Mouse (Mus musculus): ENCODE measurements around the gene Tnfrsf13c. TPM values are rescaled to one million over a fixed set of nuclear protein-coding genes. Genes with fewer than 3 reads are reported as not detected.

Gene Tnfrsf13c
- polyA plus RNA-seq, 1 experiment from 2014 or later, result 0.30 TPM

GRCm38 (mm10) chr15:82213222-82213621, 10.9 kb downstream of the Tnfrsf13c start:
- no peak for ATAC-seq
- peaks cover 98% of the 10 kb centered on the region for H3K27me3 ChIP-seq (replicated peaks)
- 16% methylated on average over 4 of the region's 4 CpGs for WGBS (ENCODE audit: insufficient replicate concordance)
- no peak overlapping the region for H3K4me2 ChIP-seq
- H3K4me1 ChIP-seq, result peaks cover 12% of the 10 kb centered on the region
- no peaks in the 10 kb centered on the region for H3K9me3 ChIP-seq (replicated peaks)
- H3K27ac ChIP-seq, result no peak overlapping the region
- H3K4me3 ChIP-seq, result no peak overlapping the region
- H3K9ac ChIP-seq, result no peak overlapping the region
- no peaks in the 10 kb centered on the region for H3K36me3 ChIP-seq

GRCm38 (mm10) chr15:82212752-82213063, 11.5 kb downstream of the Tnfrsf13c start, which contains the start of gene Shisa8:
Shisa8 (minus strand) TSS chr15:82212815.
- Histone ChIP-seq H3K9ac (peak within 1 kb of the TSS; percentile 3; the same call in 1 of the 2 replicates), H3K4me1 (peaks cover 12% of the 10 kb centered on the region), H3K27me3 (replicated peaks) (peaks cover 98% of the 10 kb centered on the region), H3K4me3 (peak within 1 kb of the TSS; percentile 47), H3K9me3 (replicated peaks) (no peaks in the 10 kb centered on the region), H3K36me3 (no peaks in the 10 kb centered on the region), H3K27ac (no peak within 1 kb of the TSS), H3K4me2 (peak within 1 kb of the TSS; percentile 68)
- no peak for ATAC-seq
- 0% methylated on average over 26 of the region's 34 CpGs for WGBS (ENCODE audit: insufficient replicate concordance)

GRCm38 (mm10) chr15:82211911-82212751, 12.0 kb downstream of the Tnfrsf13c start:
- peak; percentile 13 for ATAC-seq

GRCm38 (mm10) chr15:82211281-82211680, 12.9 kb downstream of the Tnfrsf13c start:
- Histone ChIP-seq H3K27me3 (replicated peaks) (peaks cover 100% of the 10 kb centered on the region), H3K36me3 (no peaks in the 10 kb centered on the region), H3K27ac (no peak overlapping the region), H3K4me3 (peak overlapping the region; percentile 47), H3K4me2 (peak overlapping the region; percentile 68), H3K9me3 (replicated peaks) (no peaks in the 10 kb centered on the region), H3K9ac (no peak overlapping the region), H3K4me1 (peaks cover 23% of the 10 kb centered on the region)
- no peak for ATAC-seq
- WGBS (ENCODE audit: insufficient replicate concordance), result 5% methylated on average over 11 of the region's 11 CpGs

More at GRCm38 (mm10) chr15:82211911-82212751, 12.0 kb downstream of the Tnfrsf13c start:
- Histone ChIP-seq H3K9ac (peak overlapping the region; percentile 3; the same call in 1 of the 2 replicates), H3K36me3 (no peaks in the 10 kb centered on the region), H3K27ac (no peak overlapping the region), H3K27me3 (replicated peaks) (peaks cover 100% of the 10 kb centered on the region), H3K9me3 (replicated peaks) (no peaks in the 10 kb centered on the region), H3K4me3 (peak overlapping the region; percentile 47), H3K4me2 (peak overlapping the region; percentile 68), H3K4me1 (peaks cover 14% of the 10 kb centered on the region)
- WGBS (ENCODE audit: insufficient replicate concordance), result 3% methylated on average over 106 of the region's 112 CpGs

GRCm38 (mm10) chr15:82210801-82211200, 13.4 kb downstream of the Tnfrsf13c start:
- Histone ChIP-seq H3K4me1 (peaks cover 26% of the 10 kb centered on the region), H3K4me3 (no peak overlapping the region), H3K4me2 (no peak overlapping the region), H3K27ac (no peak overlapping the region), H3K27me3 (replicated peaks) (peaks cover 100% of the 10 kb centered on the region), H3K36me3 (peaks cover 5% of the 10 kb centered on the region), H3K9ac (no peak overlapping the region), H3K9me3 (replicated peaks) (no peaks in the 10 kb centered on the region)
- 64% methylated on average over 1 of the region's 1 CpGs for WGBS (ENCODE audit: insufficient replicate concordance)
- ATAC-seq, result no peak

- Histone ChIP-seq H3K36me3 (peaks cover 18% of the 10 kb centered on the region), H3K9ac (no peak overlapping the region), H3K4me1 (peaks cover 33% of the 10 kb centered on the region), H3K9me3 (replicated peaks) (no peaks in the 10 kb centered on the region), H3K4me3 (no peak overlapping the region), H3K27me3 (replicated peaks) (peaks cover 100% of the 10 kb centered on the region), H3K27ac (no peak overlapping the region), H3K4me2 (no peak overlapping the region)
- ATAC-seq, result no peak
- WGBS (ENCODE audit: insufficient replicate concordance), result 67% methylated on average over 13 of the region's 13 CpGs
These were observed 14.7 kb downstream of the Tnfrsf13c start for GRCm38 (mm10) chr15:82209295-82210050.

- H3K4me2 ChIP-seq, result no peak overlapping the region
- 70% methylated on average over 8 of the region's 8 CpGs for WGBS (ENCODE audit: insufficient replicate concordance)
- no peaks in the 10 kb centered on the region for H3K9me3 ChIP-seq (replicated peaks)
- H3K4me3 ChIP-seq, result no peak overlapping the region
- ATAC-seq, result no peak
- no peak overlapping the region for H3K9ac ChIP-seq
- peaks cover 30% of the 10 kb centered on the region for H3K36me3 ChIP-seq
- H3K27me3 ChIP-seq (replicated peaks), result peaks cover 91% of the 10 kb centered on the region
- H3K27ac ChIP-seq, result no peak overlapping the region
- H3K4me1 ChIP-seq, result peaks cover 35% of the 10 kb centered on the region
These were observed 15.9 kb downstream of the Tnfrsf13c start for GRCm38 (mm10) chr15:82208307-82208706.

GRCm38 (mm10) chr15:82207504-82208219, 16.5 kb downstream of the Tnfrsf13c start:
- Histone ChIP-seq H3K9ac (no peak overlapping the region), H3K27ac (no peak overlapping the region), H3K4me1 (peaks cover 35% of the 10 kb centered on the region), H3K4me2 (no peak overlapping the region), H3K27me3 (replicated peaks) (peaks cover 84% of the 10 kb centered on the region), H3K9me3 (replicated peaks) (no peaks in the 10 kb centered on the region), H3K4me3 (no peak overlapping the region), H3K36me3 (peaks cover 36% of the 10 kb centered on the region)
- 32% methylated on average over 30 of the region's 30 CpGs for WGBS (ENCODE audit: insufficient replicate concordance)
- ATAC-seq, result no peak

- ATAC-seq, result no peak
- Histone ChIP-seq H3K4me2 (no peak overlapping the region), H3K4me1 (peaks cover 29% of the 10 kb centered on the region), H3K27me3 (replicated peaks) (peaks cover 79% of the 10 kb centered on the region), H3K4me3 (no peak overlapping the region), H3K36me3 (peaks cover 42% of the 10 kb centered on the region), H3K27ac (no peak overlapping the region), H3K9me3 (replicated peaks) (no peaks in the 10 kb centered on the region), H3K9ac (no peak overlapping the region; the same call in 1 of the 2 replicates)
- 31% methylated on average over 34 of the region's 34 CpGs for WGBS (ENCODE audit: insufficient replicate concordance)
These were observed 17.1 kb downstream of the Tnfrsf13c start for GRCm38 (mm10) chr15:82207105-82207459.

- Histone ChIP-seq H3K4me2 (no peak overlapping the region), H3K9ac (no peak overlapping the region), H3K27ac (no peak overlapping the region), H3K4me3 (no peak overlapping the region), H3K27me3 (replicated peaks) (peaks cover 73% of the 10 kb centered on the region), H3K36me3 (peaks cover 47% of the 10 kb centered on the region), H3K4me1 (peaks cover 23% of the 10 kb centered on the region), H3K9me3 (replicated peaks) (no peaks in the 10 kb centered on the region)
- peak; percentile 28 for ATAC-seq
- 66% methylated on average over 9 of the region's 9 CpGs for WGBS (ENCODE audit: insufficient replicate concordance)
These were observed 17.6 kb downstream of the Tnfrsf13c start for GRCm38 (mm10) chr15:82206365-82207104.

GRCm38 (mm10) chr15:82204680-82205371, 19.3 kb downstream of the Tnfrsf13c start:
- Histone ChIP-seq H3K4me1 (peaks cover 23% of the 10 kb centered on the region), H3K4me3 (no peak overlapping the region), H3K4me2 (no peak overlapping the region), H3K36me3 (peaks cover 63% of the 10 kb centered on the region), H3K9me3 (replicated peaks) (no peaks in the 10 kb centered on the region), H3K9ac (no peak overlapping the region), H3K27me3 (replicated peaks) (peaks cover 56% of the 10 kb centered on the region), H3K27ac (no peak overlapping the region)
- no peak for ATAC-seq
- WGBS (ENCODE audit: insufficient replicate concordance), result 69% methylated on average over 10 of the region's 10 CpGs

Data from liver, embryonic 12.5 days (tissue).